Mouse (Mus musculus): ENCODE data around the gene Tgfbrap1.

GRCm38 (mm10) chr1:43117435-43117834 lies 19.0 kb upstream of the Tgfbrap1 start:
- no peak for TF ChIP-seq EP300 (IDR thresholded peaks at IDR 0.05; ENCODE audit: low read depth)
- no peak for TF ChIP-seq CTCF (IDR thresholded peaks at IDR 0.05; ENCODE audit: low read depth)
